In genomic region chr5:135807263-135807637, GRCm38 (mm10) we compare ENCODE assay signal across 9 mouse cellular contexts. TPM values are rescaled to one million over a fixed set of nuclear protein-coding genes. Genes with fewer than 3 reads are reported as not detected.
DNase-seq lines count a peak whose midpoint lies in the region; ATAC-seq and TF ChIP-seq lines count a peak whose summit lies in the region.
"Had no signal": no experiment of that assay in that cellular context is flagged by ENCODE, and none has a peak within 500 bp of the region (broad histone marks: within the 10 kb centered on the region; RNA-seq: fewer than 3 reads in every experiment).

No protein-coding gene starts in this region.

- no peak for ATAC-seq in embryonic facial prominence, embryonic 13.5 days (ENCODE audit: insufficient number of reproducible peaks, insufficient read depth, low FRiP score, low TSS enrichment, low read depth)

- peak overlapping the region; percentile 62 for H3K4me3 ChIP-seq in E14TG2a.4 (replicated peaks; ENCODE audit: low read length)
- 0 out of 2 replicates have a peak overlapping the region, but pooled peaks have one; percentile 13 for H3K4me3 ChIP-seq in embryonic facial prominence, embryonic 13.5 days
- H3K4me3 ChIP-seq in heart, embryonic 10.5 days, result no peak overlapping the region

- H3K9me3 ChIP-seq in E14TG2a.4 (ENCODE audit: low read length), result no peaks in the 10 kb centered on the region
- H3K9me3 ChIP-seq in embryonic facial prominence, embryonic 13.5 days, result no peaks in the 10 kb centered on the region
- no peaks in the 10 kb centered on the region for H3K9me3 ChIP-seq in heart, embryonic 10.5 days

- H3K27ac ChIP-seq in embryonic facial prominence, embryonic 13.5 days, result no peak overlapping the region
- no peak overlapping the region for H3K27ac ChIP-seq in heart, embryonic 10.5 days

- no peak overlapping the region for H3K9ac ChIP-seq in embryonic facial prominence, embryonic 13.5 days

- no peaks in the 10 kb centered on the region for H3K36me3 ChIP-seq in E14TG2a.4 (ENCODE audit: insufficient read depth, low read length)
- no peaks in the 10 kb centered on the region for H3K36me3 ChIP-seq in embryonic facial prominence, embryonic 13.5 days
- no peaks in the 10 kb centered on the region for H3K36me3 ChIP-seq in heart, embryonic 10.5 days

- peak; percentile 22 for DNase-seq in adrenal gland, postnatal 14 days
- DNase-seq in adrenal gland, adult 2 months, result no peak
- peak; percentile 43 to 74 for DNase-seq in left cerebral cortex, postnatal 25 days (ENCODE audit: low spot score in 2 of 2)
- DNase-seq in lung, postnatal 25 days (ENCODE audit: low spot score), result no peak
- DNase-seq in heart, embryonic 10.5 days (ENCODE audit: low spot score), result no peak
- DNase-seq in gastrocnemius, postnatal 36 days, result no peak

- H3K27me3 ChIP-seq in E14TG2a.4 (ENCODE audit: insufficient read depth, low read length), result 0 out of 2 replicates have a peak, but pooled peaks cover 3% of the 10 kb centered on the region
- H3K27me3 ChIP-seq in embryonic facial prominence, embryonic 13.5 days, result peaks cover 5% of the 10 kb centered on the region; the same call in 1 of the 2 replicates
- peaks cover 25% of the 10 kb centered on the region for H3K27me3 ChIP-seq in heart, embryonic 10.5 days (ENCODE audit: insufficient read depth, poor library complexity, severe bottlenecking)

- intact Hi-C loops in left cerebral cortex, postnatal 25 days (cut with DNase I), result loop anchor here (1.0 to 2.0 kb wide), 2 partner anchors 27 to 44 kb away; no protein-coding TSS in a partner anchor
- intact Hi-C loops in gastrocnemius, postnatal 36 days (cut with DNase I), result no loop called here

- no peak for TF ChIP-seq CTCF in E14TG2a.4 (conservative IDR thresholded peaks at IDR 0.05; ENCODE audit: low read length)

- H3K4me2 ChIP-seq in embryonic facial prominence, embryonic 13.5 days, result no peak overlapping the region; the same call in 1 of the 2 replicates

- peaks cover 58% of the 10 kb centered on the region for H3K4me1 ChIP-seq in E14TG2a.4 (replicated peaks; ENCODE audit: low read depth, low read length)
- peaks cover 7% of the 10 kb centered on the region; the same call in 1 of the 2 replicates for H3K4me1 ChIP-seq in embryonic facial prominence, embryonic 13.5 days
- H3K4me1 ChIP-seq in heart, embryonic 10.5 days, result peaks cover 7% of the 10 kb centered on the region; the same call in 1 of the 2 replicates

- WGBS in embryonic facial prominence, embryonic 13.5 days, result 46% methylated on average over 3 of the region's 3 CpGs
- 40% methylated on average over 3 of the region's 3 CpGs for WGBS in heart, embryonic 10.5 days

RNA-seq across cellular contexts. Expression of gene Srrm3, which starts 0.6 kb away (rescaled TPM):
- 2.7 and 4.3 TPM in 2 replicates for total RNA-seq in adrenal gland, postnatal 14 days (2021)
- total RNA-seq in adrenal gland, adult 2 months (2021), result 1 to 10 TPM; 2.8 to 3.9 TPM
- 3.0 and 3.6 TPM in 2 replicates for polyA plus RNA-seq in adrenal gland, adult 2 months (2012; rRNA removed)
- polyA plus RNA-seq in embryonic facial prominence, embryonic 13.5 days (2015; fragmentation: Nextera tagmentation; extraction: Ambion mirVana), result 1.1 and 1.5 TPM in 2 replicates
- total RNA-seq in left cerebral cortex, postnatal 25 days (2021), result 10 to 100 TPM; 85.4 to 98.1 TPM
- 0.26 TPM in 1 of 2 replicates, not detected in the other for polyA plus RNA-seq in heart, embryonic 10.5 days (2016; fragmentation: Nextera tagmentation; extraction: Ambion mirVana)
- total RNA-seq in gastrocnemius, postnatal 36 days (2021), result not detected
- total RNA-seq: liver, adult 2 months had no signal
- polyA plus RNA-seq: liver, adult 2 months had no signal

RNA-seq across cellular contexts. Expression of gene Mdh2, which starts 29.0 kb away (rescaled TPM):
- 957 and 984 TPM in 2 replicates for total RNA-seq in adrenal gland, postnatal 14 days (2021)
- 100 to 1,000 TPM; 593 to 606 TPM for total RNA-seq in adrenal gland, adult 2 months (2021)
- polyA plus RNA-seq in adrenal gland, adult 2 months (2012; rRNA removed), result 1,232 and 1,278 TPM in 2 replicates
- 432 and 479 TPM in 2 replicates for polyA plus RNA-seq in embryonic facial prominence, embryonic 13.5 days (2015; fragmentation: Nextera tagmentation; extraction: Ambion mirVana)
- total RNA-seq in left cerebral cortex, postnatal 25 days (2021), result 100 to 1,000 TPM; 389 to 397 TPM
- polyA plus RNA-seq in heart, embryonic 10.5 days (2016; fragmentation: Nextera tagmentation; extraction: Ambion mirVana), result 856 and 984 TPM in 2 replicates
- total RNA-seq in gastrocnemius, postnatal 36 days (2021), result 1,000 to 10,000 TPM; 1,079 to 1,088 TPM

RNA-seq across cellular contexts. Expression of gene Styxl1, which starts 29.1 kb away (rescaled TPM):
- 0.30 and 0.37 TPM in 2 replicates for total RNA-seq in adrenal gland, postnatal 14 days (2021)
- total RNA-seq in adrenal gland, adult 2 months (2021), result under 1 TPM; 0.32 to 0.52 TPM
- 0.29 and 0.48 TPM in 2 replicates for polyA plus RNA-seq in adrenal gland, adult 2 months (2012; rRNA removed)
- polyA plus RNA-seq in embryonic facial prominence, embryonic 13.5 days (2015; fragmentation: Nextera tagmentation; extraction: Ambion mirVana), result 0.31 TPM in 1 of 2 replicates, not detected in the other
- not detected for total RNA-seq in left cerebral cortex, postnatal 25 days (2021)
- polyA plus RNA-seq in heart, embryonic 10.5 days (2016; fragmentation: Nextera tagmentation; extraction: Ambion mirVana), result 0.14 TPM in 2 replicates
- total RNA-seq in gastrocnemius, postnatal 36 days (2021), result not detected

Comparison
In these comparisons a context has a peak if more than half of its experiments do, and no peak if none do; other contexts are left out.
1. DNase-seq: peak in adrenal gland, postnatal 14 days (single experiment) and left cerebral cortex, postnatal 25 days (2 of 2); none in adrenal gland, adult 2 months (single experiment), lung, postnatal 25 days (single experiment), heart, embryonic 10.5 days (single experiment) and gastrocnemius, postnatal 36 days (0 of 2).
2. RNA of gene Srrm3, which starts 0.6 kb away (total RNA-seq): 85.4 to 98.1 TPM in left cerebral cortex, postnatal 25 days; 2.8 to 3.9 TPM in adrenal gland, adult 2 months, 2.7 to 4.3 TPM in adrenal gland, postnatal 14 days and not detected in gastrocnemius, postnatal 36 days; every median in the first group is over 10 times any median in the second.